Mouse (Mus musculus): Measurements from ENCODE around the gene Tnxb. TPM values are rescaled to one million over a fixed set of nuclear protein-coding genes. Genes with fewer than 3 reads are reported as not detected.

The Tnxb gene
- polyA plus RNA-seq, 1 experiment from 2014 or later: 0.38 TPM

GRCm38 (mm10) chr17:34648141-34648890 lies 22.0 kb upstream of the Tnxb start:
- H3K9ac ChIP-seq: peak overlapping the region; percentile 78; the same call in 1 of the 2 replicates
- H3K36me3 ChIP-seq (ENCODE audit: insufficient read depth): peaks cover 52% of the 10 kb centered on the region
- no peaks in the 10 kb centered on the region for H3K27me3 ChIP-seq (ENCODE audit: insufficient read depth, low read length)
- 76% methylated on average over 16 of the region's 16 CpGs for WGBS
- H3K4me2 ChIP-seq: peak overlapping the region; percentile 88
- H3K4me1 ChIP-seq (ENCODE audit: insufficient read depth): peaks cover 10% of the 10 kb centered on the region
- H3K27ac ChIP-seq (ENCODE audit: low read depth): no peak overlapping the region
- H3K4me3 ChIP-seq (ENCODE audit: low read depth, low read length): peak overlapping the region; percentile 91
- ATAC-seq (ENCODE audit: insufficient read depth) (no peak), DNase-seq (no peak)
- no peaks in the 10 kb centered on the region for H3K9me3 ChIP-seq (ENCODE audit: low read depth, low read length)
- no peak for TF ChIP-seq CTCF (IDR thresholded peaks at IDR 0.05; ENCODE audit: low read depth)

GRCm38 (mm10) chr17:34649106-34649864 lies 21.1 kb upstream of the Tnxb start:
- Histone ChIP-seq H3K27ac (ENCODE audit: low read depth) (no peak overlapping the region), H3K36me3 (ENCODE audit: insufficient read depth) (peaks cover 57% of the 10 kb centered on the region), H3K4me3 (ENCODE audit: low read depth, low read length) (no peak overlapping the region), H3K27me3 (ENCODE audit: insufficient read depth, low read length) (no peaks in the 10 kb centered on the region), H3K4me2 (no peak overlapping the region), H3K9me3 (ENCODE audit: low read depth, low read length) (no peaks in the 10 kb centered on the region), H3K4me1 (ENCODE audit: insufficient read depth) (peaks cover 10% of the 10 kb centered on the region), H3K9ac (no peak overlapping the region; the same call in 1 of the 2 replicates)
- WGBS: 86% methylated on average over 18 of the region's 18 CpGs
- DNase-seq: no peak
- no peak for ATAC-seq (ENCODE audit: insufficient read depth)
- TF ChIP-seq CTCF (IDR thresholded peaks at IDR 0.05; ENCODE audit: low read depth): no peak

- H3K9ac ChIP-seq: no peak overlapping the region
- H3K4me2 ChIP-seq: no peak overlapping the region
- no peak overlapping the region for H3K27ac ChIP-seq (ENCODE audit: low read depth)
- WGBS: 87% methylated on average over 14 of the region's 14 CpGs
- H3K4me1 ChIP-seq (ENCODE audit: insufficient read depth): peaks cover 15% of the 10 kb centered on the region; the same call in 1 of the 2 replicates
- H3K4me3 ChIP-seq (ENCODE audit: low read depth, low read length): no peak overlapping the region
- ATAC-seq (ENCODE audit: insufficient read depth): no peak
- peaks cover 56% of the 10 kb centered on the region for H3K36me3 ChIP-seq (ENCODE audit: insufficient read depth)
- H3K27me3 ChIP-seq (ENCODE audit: insufficient read depth, low read length): no peaks in the 10 kb centered on the region
- TF ChIP-seq CTCF (IDR thresholded peaks at IDR 0.05; ENCODE audit: low read depth): no peak
- H3K9me3 ChIP-seq (ENCODE audit: low read depth, low read length): no peaks in the 10 kb centered on the region
- DNase-seq: no peak
Observed at GRCm38 (mm10) chr17:34650781-34651180, 19.6 kb upstream of the Tnxb start.

GRCm38 (mm10) chr17:34651507-34652221 lies 18.7 kb upstream of the Tnxb start:
- Histone ChIP-seq H3K27ac (ENCODE audit: low read depth) (no peak overlapping the region), H3K9ac (no peak overlapping the region), H3K4me1 (ENCODE audit: insufficient read depth) (peaks cover 16% of the 10 kb centered on the region; the same call in 1 of the 2 replicates), H3K36me3 (ENCODE audit: insufficient read depth) (peaks cover 53% of the 10 kb centered on the region), H3K9me3 (ENCODE audit: low read depth, low read length) (no peaks in the 10 kb centered on the region), H3K4me2 (no peak overlapping the region), H3K4me3 (ENCODE audit: low read depth, low read length) (no peak overlapping the region), H3K27me3 (ENCODE audit: insufficient read depth, low read length) (no peaks in the 10 kb centered on the region)
- DNase-seq: peak; percentile 55
- 41% methylated on average over 19 of the region's 19 CpGs for WGBS
- ATAC-seq (ENCODE audit: insufficient read depth): no peak
- peak; percentile 65 for TF ChIP-seq CTCF (IDR thresholded peaks at IDR 0.05; ENCODE audit: low read depth)

- no peaks in the 10 kb centered on the region for H3K27me3 ChIP-seq (ENCODE audit: insufficient read depth, low read length)
- DNase-seq: no peak
- H3K4me1 ChIP-seq (ENCODE audit: insufficient read depth): peaks cover 16% of the 10 kb centered on the region; the same call in 1 of the 2 replicates
- 81% methylated on average over 10 of the region's 10 CpGs for WGBS
- H3K4me3 ChIP-seq (ENCODE audit: low read depth, low read length): no peak overlapping the region
- ATAC-seq (ENCODE audit: insufficient read depth): no peak
- no peak overlapping the region for H3K9ac ChIP-seq
- TF ChIP-seq CTCF (IDR thresholded peaks at IDR 0.05; ENCODE audit: low read depth): no peak
- no peaks in the 10 kb centered on the region for H3K9me3 ChIP-seq (ENCODE audit: low read depth, low read length)
- no peak overlapping the region for H3K4me2 ChIP-seq
- no peak overlapping the region for H3K27ac ChIP-seq (ENCODE audit: low read depth)
- H3K36me3 ChIP-seq (ENCODE audit: insufficient read depth): peaks cover 53% of the 10 kb centered on the region
Observed at GRCm38 (mm10) chr17:34652546-34652945, 17.8 kb upstream of the Tnxb start.

GRCm38 (mm10) chr17:34652985-34653384 lies 17.4 kb upstream of the Tnxb start:
- H3K36me3 ChIP-seq (ENCODE audit: insufficient read depth): peaks cover 53% of the 10 kb centered on the region
- no peak overlapping the region for H3K4me2 ChIP-seq
- no peak for TF ChIP-seq CTCF (IDR thresholded peaks at IDR 0.05; ENCODE audit: low read depth)
- H3K9ac ChIP-seq: no peak overlapping the region
- no peaks in the 10 kb centered on the region for H3K9me3 ChIP-seq (ENCODE audit: low read depth, low read length)
- no peaks in the 10 kb centered on the region for H3K27me3 ChIP-seq (ENCODE audit: insufficient read depth, low read length)
- H3K4me3 ChIP-seq (ENCODE audit: low read depth, low read length): no peak overlapping the region
- DNase-seq: no peak
- no peak for ATAC-seq (ENCODE audit: insufficient read depth)
- WGBS: 89% methylated on average over 8 of the region's 8 CpGs
- no peak overlapping the region for H3K27ac ChIP-seq (ENCODE audit: low read depth)
- H3K4me1 ChIP-seq (ENCODE audit: insufficient read depth): peaks cover 12% of the 10 kb centered on the region; the same call in 1 of the 2 replicates
